Mouse (Mus musculus): ENCODE measurements around the gene BC049715. TPM values are rescaled to one million over a fixed set of nuclear protein-coding genes. Genes with fewer than 3 reads are reported as not detected.

The BC049715 gene
- polyA plus RNA-seq, 1 experiment from 2014 or later = 1.7 TPM

DNA sequence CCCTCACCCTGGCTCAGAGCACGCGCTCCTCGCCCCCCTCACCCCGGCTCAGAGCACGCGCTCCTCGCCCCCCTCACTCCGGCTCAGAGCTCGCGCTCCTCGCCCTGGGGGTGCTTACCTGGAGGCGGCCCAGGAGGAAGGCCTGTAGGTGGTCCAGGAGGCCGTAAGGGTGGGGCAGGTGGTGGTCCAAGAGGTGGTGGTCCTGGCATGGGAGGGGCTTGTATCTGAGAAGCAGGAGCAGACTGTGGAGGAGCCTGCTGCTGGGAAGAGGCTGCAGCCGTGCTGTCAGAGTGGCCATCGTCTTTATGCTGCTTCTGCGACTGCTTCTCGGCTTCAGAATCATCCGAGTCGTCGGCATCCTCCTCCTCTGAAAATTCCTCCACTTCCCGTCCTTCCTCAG lies 10.6 kb upstream of the BC049715 start:
- ATAC-seq (ENCODE audit: low read depth) = no peak
- no peaks in the 10 kb centered on the region for H3K27me3 ChIP-seq (ENCODE audit: control insufficient read depth, insufficient read depth, low read depth, low read length)
- no peaks in the 10 kb centered on the region for H3K9me3 ChIP-seq (ENCODE audit: control insufficient read depth, low read length)
- H3K27ac ChIP-seq (ENCODE audit: low read length) = no peak overlapping the region
- peaks cover 77% of the 10 kb centered on the region for H3K36me3 ChIP-seq (ENCODE audit: control insufficient read depth, insufficient read depth, low read length)
- H3K9ac ChIP-seq (ENCODE audit: low read length) = no peak overlapping the region
- no peak overlapping the region for H3K4me2 ChIP-seq (ENCODE audit: low read depth, low read length)
- no peak overlapping the region for H3K4me3 ChIP-seq (ENCODE audit: low read length)
- 89% methylated on average over 21 of the region's 21 CpGs for WGBS
- no peaks in the 10 kb centered on the region for H3K4me1 ChIP-seq (replicated peaks; ENCODE audit: control insufficient read depth, insufficient read depth, low read length)

DNA sequence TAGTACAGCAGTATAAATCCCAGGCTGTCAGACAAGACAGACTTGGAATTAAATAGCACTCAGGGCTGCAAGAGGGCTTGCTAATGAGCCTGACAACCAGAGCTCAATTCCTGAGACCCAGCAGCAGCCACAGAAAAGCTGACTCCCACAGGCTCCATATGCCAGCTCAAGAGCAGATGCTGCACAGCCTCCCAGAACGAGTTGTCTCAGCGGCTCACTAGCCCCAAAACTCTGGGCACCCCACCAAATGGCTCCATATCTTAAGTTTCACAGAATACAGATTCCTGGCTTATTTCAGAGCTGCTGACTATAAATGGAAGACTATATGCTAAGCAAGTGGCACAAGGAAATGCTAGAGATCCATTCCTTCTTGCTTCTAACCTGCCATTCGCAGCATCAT lies 9.9 kb upstream of the BC049715 start:
- no peak for ATAC-seq (ENCODE audit: low read depth)
- no peak overlapping the region for H3K4me3 ChIP-seq (ENCODE audit: low read length)
- no peaks in the 10 kb centered on the region for H3K9me3 ChIP-seq (ENCODE audit: control insufficient read depth, low read length)
- H3K9ac ChIP-seq (ENCODE audit: low read length) = no peak overlapping the region
- H3K36me3 ChIP-seq (ENCODE audit: control insufficient read depth, insufficient read depth, low read length) = peaks cover 81% of the 10 kb centered on the region
- H3K4me2 ChIP-seq (ENCODE audit: low read depth, low read length) = no peak overlapping the region
- no peaks in the 10 kb centered on the region for H3K27me3 ChIP-seq (ENCODE audit: control insufficient read depth, insufficient read depth, low read depth, low read length)
- H3K27ac ChIP-seq (ENCODE audit: low read length) = no peak overlapping the region
- H3K4me1 ChIP-seq (replicated peaks; ENCODE audit: control insufficient read depth, insufficient read depth, low read length) = no peaks in the 10 kb centered on the region
- WGBS = 93% methylated on average over 3 of the region's 3 CpGs

DNA sequence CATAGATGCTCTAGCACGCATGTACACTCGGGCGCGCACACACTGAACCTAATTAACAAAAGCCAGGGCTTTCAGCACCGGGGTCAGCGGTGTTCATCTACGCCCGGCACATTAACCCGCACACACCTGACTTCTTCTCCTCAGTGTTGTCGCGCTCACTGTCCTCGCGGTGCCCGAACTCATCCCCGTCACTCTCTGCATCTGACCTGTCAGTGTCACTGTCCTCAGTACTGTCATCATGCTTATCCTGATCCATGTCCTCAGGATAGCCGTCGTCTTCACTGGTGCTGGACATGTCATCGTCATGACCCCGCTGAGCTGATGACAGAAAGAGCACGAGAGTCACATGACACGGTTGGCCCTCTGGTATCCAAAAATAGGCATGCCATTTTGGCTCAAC lies 7.0 kb upstream of the BC049715 start:
- Histone ChIP-seq H3K9me3 (ENCODE audit: control insufficient read depth, low read length) (no peaks in the 10 kb centered on the region), H3K4me1 (replicated peaks; ENCODE audit: control insufficient read depth, insufficient read depth, low read length) (no peaks in the 10 kb centered on the region), H3K9ac (ENCODE audit: low read length) (no peak overlapping the region), H3K36me3 (ENCODE audit: control insufficient read depth, insufficient read depth, low read length) (peaks cover 78% of the 10 kb centered on the region), H3K27me3 (ENCODE audit: control insufficient read depth, insufficient read depth, low read depth, low read length) (no peaks in the 10 kb centered on the region), H3K4me2 (ENCODE audit: low read depth, low read length) (no peak overlapping the region), H3K27ac (ENCODE audit: low read length) (no peak overlapping the region), H3K4me3 (ENCODE audit: low read length) (no peak overlapping the region)
- no peak for ATAC-seq (ENCODE audit: low read depth)
- WGBS = 93% methylated on average over 21 of the region's 21 CpGs

DNA sequence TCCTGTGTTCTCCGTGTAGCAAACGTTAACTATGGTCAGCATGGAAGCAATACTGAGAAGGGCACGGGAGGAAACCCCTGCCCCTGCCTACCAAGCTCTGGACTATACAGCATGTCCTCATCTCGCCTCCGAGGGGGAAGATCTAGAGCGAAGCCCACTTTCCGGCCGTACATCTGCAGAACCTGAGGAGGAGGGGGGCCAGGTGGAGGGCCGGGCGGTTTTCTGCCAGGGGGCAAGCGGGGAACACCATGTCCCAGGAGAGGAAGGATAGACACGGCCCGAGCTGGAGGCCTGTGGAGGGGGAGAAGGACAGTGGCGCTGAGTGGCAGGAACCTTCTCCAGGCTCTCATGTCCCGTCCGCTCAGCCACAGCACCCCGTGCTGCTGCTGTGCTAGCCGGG lies 6.3 kb upstream of the BC049715 start:
- WGBS = 93% methylated on average over 15 of the region's 18 CpGs
- Histone ChIP-seq H3K27me3 (ENCODE audit: control insufficient read depth, insufficient read depth, low read depth, low read length) (no peaks in the 10 kb centered on the region), H3K36me3 (ENCODE audit: control insufficient read depth, insufficient read depth, low read length) (peaks cover 72% of the 10 kb centered on the region), H3K4me3 (ENCODE audit: low read length) (no peak overlapping the region), H3K4me1 (replicated peaks; ENCODE audit: control insufficient read depth, insufficient read depth, low read length) (no peaks in the 10 kb centered on the region), H3K9ac (ENCODE audit: low read length) (no peak overlapping the region), H3K4me2 (ENCODE audit: low read depth, low read length) (no peak overlapping the region), H3K27ac (ENCODE audit: low read length) (no peak overlapping the region), H3K9me3 (ENCODE audit: control insufficient read depth, low read length) (no peaks in the 10 kb centered on the region)
- ATAC-seq (ENCODE audit: low read depth) = no peak

DNA sequence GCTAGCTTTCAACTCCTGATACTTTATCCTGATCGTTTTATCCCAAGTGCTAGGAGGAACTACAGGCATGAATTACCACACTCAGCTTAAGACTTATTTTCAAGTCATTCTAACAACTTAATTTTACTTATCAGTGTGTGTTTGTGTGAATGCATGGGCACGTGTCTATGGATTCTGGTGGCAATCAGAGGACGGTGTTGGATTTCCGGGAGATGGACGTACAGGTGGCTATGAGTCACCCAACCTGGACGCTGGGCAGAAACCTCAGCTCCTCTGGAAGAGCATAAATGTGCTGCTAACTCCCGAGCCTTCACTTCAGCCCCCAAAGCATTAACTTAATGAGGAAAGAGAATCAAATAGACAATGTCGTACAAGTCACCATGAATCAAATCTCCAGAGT lies 2.4 kb upstream of the BC049715 start:
- no peak for ATAC-seq (ENCODE audit: low read depth)

DNA sequence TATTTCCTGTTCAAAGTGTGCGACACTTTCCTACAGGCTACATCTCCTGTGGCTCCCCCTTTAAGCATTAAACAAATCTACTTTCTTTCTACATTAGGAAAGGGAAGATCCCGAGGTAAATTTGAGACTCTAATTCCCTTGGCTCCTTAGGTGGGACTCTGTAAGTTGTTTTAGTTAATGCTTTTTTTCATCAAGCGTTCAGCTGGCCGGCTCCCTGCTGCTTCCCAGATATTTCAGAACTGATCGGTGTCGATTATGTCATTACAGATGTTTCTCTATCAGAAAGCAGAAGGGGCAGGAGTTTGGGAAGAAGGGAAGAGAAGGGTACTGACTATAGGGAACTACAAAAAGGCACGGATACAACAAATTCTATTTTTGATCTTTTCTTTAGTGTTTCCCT lies 310 bp upstream of the BC049715 start:
- H3K36me3 ChIP-seq (ENCODE audit: control insufficient read depth, insufficient read depth, low read length) = peaks cover 20% of the 10 kb centered on the region
- no peak for ATAC-seq (ENCODE audit: low read depth)
- 11% methylated on average over 7 of the region's 7 CpGs for WGBS

More for the DNA sequence above, 2.4 kb upstream of the BC049715 start:
- WGBS = 90% methylated on average over 8 of the region's 8 CpGs
- H3K27me3 ChIP-seq (ENCODE audit: control insufficient read depth, insufficient read depth, low read depth, low read length) = no peaks in the 10 kb centered on the region
- H3K4me1 ChIP-seq (replicated peaks; ENCODE audit: control insufficient read depth, insufficient read depth, low read length) = peaks cover 5% of the 10 kb centered on the region; the same call in 1 of the 2 replicates
- H3K9ac ChIP-seq (ENCODE audit: low read length) = no peak overlapping the region
- H3K27ac ChIP-seq (ENCODE audit: low read length) = no peak overlapping the region
- no peak overlapping the region for H3K4me2 ChIP-seq (ENCODE audit: low read depth, low read length)
- peaks cover 41% of the 10 kb centered on the region for H3K36me3 ChIP-seq (ENCODE audit: control insufficient read depth, insufficient read depth, low read length)
- no peak overlapping the region for H3K4me3 ChIP-seq (ENCODE audit: low read length)
- no peaks in the 10 kb centered on the region for H3K9me3 ChIP-seq (ENCODE audit: control insufficient read depth, low read length)

DNA sequence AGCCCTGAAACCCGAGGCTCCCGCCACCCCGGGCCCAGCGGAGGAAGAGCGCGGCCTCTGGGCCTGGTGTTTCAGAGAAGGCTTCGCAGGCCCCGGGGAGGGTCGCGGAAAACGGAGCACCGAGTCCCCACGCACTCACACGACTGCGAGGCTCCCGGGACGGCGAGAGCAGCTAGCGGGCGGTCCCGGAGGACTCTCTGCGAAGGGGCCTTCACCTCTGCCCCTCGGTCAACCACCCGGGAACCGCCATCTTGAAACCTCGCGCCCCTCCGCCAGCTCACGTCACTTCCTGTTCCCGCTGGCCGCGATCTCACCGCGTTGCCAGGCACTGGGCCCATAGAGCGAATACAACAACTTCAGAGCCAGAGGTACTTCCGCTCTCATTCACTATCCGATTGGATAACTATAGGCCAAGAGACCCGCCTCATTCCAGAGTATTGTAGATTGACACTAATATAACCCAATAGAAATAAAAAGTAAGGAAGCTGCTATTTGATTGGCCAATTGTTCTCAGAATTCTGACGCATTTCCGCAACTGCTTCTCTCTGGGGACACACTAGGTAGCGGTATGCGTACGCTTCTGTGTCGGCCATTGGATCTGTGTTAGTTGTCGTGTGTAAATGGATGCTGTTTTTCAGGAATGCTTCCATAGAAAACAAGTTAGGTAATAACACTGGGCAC lies 595 bp downstream of the BC049715 start, which contains the start of gene Wbp11:
TSS of gene Wbp11 (minus strand) at position 353 of the 681 bp plus-strand sequence.
- Histone ChIP-seq H3K4me2 (ENCODE audit: low read depth, low read length) (peak within 1 kb of the TSS; percentile 81), H3K27ac (ENCODE audit: low read length) (peak within 1 kb of the TSS; percentile 70), H3K4me1 (replicated peaks; ENCODE audit: control insufficient read depth, insufficient read depth, low read length) (peaks cover 5% of the 10 kb centered on the region; the same call in 1 of the 2 replicates), H3K9me3 (ENCODE audit: control insufficient read depth, low read length) (no peaks in the 10 kb centered on the region), H3K36me3 (ENCODE audit: control insufficient read depth, insufficient read depth, low read length) (peaks cover 11% of the 10 kb centered on the region), H3K9ac (ENCODE audit: low read length) (peak within 1 kb of the TSS; percentile 100), H3K27me3 (ENCODE audit: control insufficient read depth, insufficient read depth, low read depth, low read length) (no peaks in the 10 kb centered on the region), H3K4me3 (ENCODE audit: low read length) (peak within 1 kb of the TSS; percentile 100)
- WGBS = under 1% methylated on average over 43 of the region's 45 CpGs
- ATAC-seq (ENCODE audit: low read depth) = peak; percentile 100

More for the DNA sequence above, 310 bp upstream of the BC049715 start:
- Histone ChIP-seq H3K27me3 (ENCODE audit: control insufficient read depth, insufficient read depth, low read depth, low read length) (no peaks in the 10 kb centered on the region), H3K4me3 (ENCODE audit: low read length) (peak overlapping the region; percentile 100), H3K27ac (ENCODE audit: low read length) (peak overlapping the region; percentile 70), H3K9ac (ENCODE audit: low read length) (peak overlapping the region; percentile 100), H3K9me3 (ENCODE audit: control insufficient read depth, low read length) (no peaks in the 10 kb centered on the region), H3K4me1 (replicated peaks; ENCODE audit: control insufficient read depth, insufficient read depth, low read length) (peaks cover 5% of the 10 kb centered on the region; the same call in 1 of the 2 replicates), H3K4me2 (ENCODE audit: low read depth, low read length) (peak overlapping the region; percentile 81)

DNA sequence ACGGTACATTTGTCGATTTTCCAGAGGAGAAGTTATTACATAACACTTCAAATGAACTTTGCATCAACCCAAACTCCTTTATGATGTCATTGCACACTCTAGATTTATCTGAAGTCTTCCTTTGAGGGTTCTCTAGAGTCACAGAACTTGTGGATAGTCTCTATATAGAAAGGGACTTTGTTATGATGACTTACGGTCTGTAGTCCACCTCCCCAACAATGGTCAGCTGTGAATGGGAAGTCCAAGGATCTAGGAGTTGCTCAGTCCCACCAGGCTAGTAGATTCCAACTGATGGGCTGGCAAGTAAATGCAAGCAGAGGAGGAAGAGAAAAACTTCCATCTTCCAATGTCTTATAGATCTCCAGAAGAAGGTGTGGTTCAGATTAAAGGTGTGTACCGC lies 1.3 kb downstream of the BC049715 start:
- Histone ChIP-seq H3K27me3 (ENCODE audit: control insufficient read depth, insufficient read depth, low read depth, low read length) (no peaks in the 10 kb centered on the region), H3K4me1 (replicated peaks; ENCODE audit: control insufficient read depth, insufficient read depth, low read length) (peaks cover 5% of the 10 kb centered on the region; the same call in 1 of the 2 replicates), H3K27ac (ENCODE audit: low read length) (peak overlapping the region; percentile 69; the same call in 1 of the 2 replicates), H3K36me3 (ENCODE audit: control insufficient read depth, insufficient read depth, low read length) (peaks cover 9% of the 10 kb centered on the region; the same call in 1 of the 2 replicates), H3K9me3 (ENCODE audit: control insufficient read depth, low read length) (no peaks in the 10 kb centered on the region), H3K4me3 (ENCODE audit: low read length) (peak overlapping the region; percentile 52), H3K4me2 (ENCODE audit: low read depth, low read length) (peak overlapping the region; percentile 54), H3K9ac (ENCODE audit: low read length) (peak overlapping the region; percentile 56)
- WGBS = 34% methylated on average over 4 of the region's 4 CpGs
- no peak for ATAC-seq (ENCODE audit: low read depth)

DNA sequence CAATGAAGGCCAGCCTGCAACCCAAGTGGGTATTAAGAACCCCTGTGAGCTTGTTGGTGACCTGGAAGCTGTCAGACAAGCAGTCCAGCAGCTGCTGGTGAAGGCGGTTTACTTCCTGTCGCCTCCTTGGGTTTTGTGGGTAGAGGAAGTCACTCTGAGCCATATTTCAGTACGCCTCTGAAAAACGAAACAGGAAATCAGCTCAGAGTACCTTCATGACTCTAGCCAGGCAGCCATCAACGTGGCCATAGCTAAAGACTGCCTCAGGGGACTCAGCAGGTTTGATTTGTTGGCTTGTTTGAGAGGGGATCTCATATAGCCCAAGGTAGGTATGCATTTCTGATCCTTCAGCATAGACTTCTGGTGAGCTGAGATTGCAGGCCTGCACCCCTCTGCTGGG lies 4.3 kb downstream of the BC049715 start:
- H3K9ac ChIP-seq (ENCODE audit: low read length) = no peak overlapping the region
- H3K4me1 ChIP-seq (replicated peaks; ENCODE audit: control insufficient read depth, insufficient read depth, low read length) = peaks cover 3% of the 10 kb centered on the region; the same call in 1 of the 2 replicates
- no peak overlapping the region for H3K27ac ChIP-seq (ENCODE audit: low read length)
- H3K27me3 ChIP-seq (ENCODE audit: control insufficient read depth, insufficient read depth, low read depth, low read length) = no peaks in the 10 kb centered on the region
- no peak for ATAC-seq (ENCODE audit: low read depth)
- WGBS = 63% methylated on average over 5 of the region's 5 CpGs
- no peak overlapping the region for H3K4me3 ChIP-seq (ENCODE audit: low read length)
- no peaks in the 10 kb centered on the region for H3K9me3 ChIP-seq (ENCODE audit: control insufficient read depth, low read length)
- no peak overlapping the region for H3K4me2 ChIP-seq (ENCODE audit: low read depth, low read length)
- H3K36me3 ChIP-seq (ENCODE audit: control insufficient read depth, insufficient read depth, low read length) = no peaks in the 10 kb centered on the region
